Mouse (Mus musculus) heart, postnatal 25 days (tissue): ENCODE data around the gene Insig1. TPM values are rescaled to one million over a fixed set of nuclear protein-coding genes. Genes with fewer than 3 reads are reported as not detected.

ENCODE experiments used
- DNase-seq: peaks from one replicate; pipeline ENCODE4 v3.0.0; 2022; ENCODE audit warnings: low spot score
- intact Hi-C: fragments of 180-260 bp; cut with DNase I; formaldehyde crosslinking; loops from one replicate; pipeline ENCODE4 v1.15.1; 2025
- total RNA-seq, 2 experiments: library from RNA; stranded (reverse); gene quantifications; 2 replicates each; pipeline ENCODE4 v1.2.3; 2021

The Insig1 gene
- total RNA-seq, 2 experiments from 2014 or later, result 13.8 to 15.0 TPM

DNA sequence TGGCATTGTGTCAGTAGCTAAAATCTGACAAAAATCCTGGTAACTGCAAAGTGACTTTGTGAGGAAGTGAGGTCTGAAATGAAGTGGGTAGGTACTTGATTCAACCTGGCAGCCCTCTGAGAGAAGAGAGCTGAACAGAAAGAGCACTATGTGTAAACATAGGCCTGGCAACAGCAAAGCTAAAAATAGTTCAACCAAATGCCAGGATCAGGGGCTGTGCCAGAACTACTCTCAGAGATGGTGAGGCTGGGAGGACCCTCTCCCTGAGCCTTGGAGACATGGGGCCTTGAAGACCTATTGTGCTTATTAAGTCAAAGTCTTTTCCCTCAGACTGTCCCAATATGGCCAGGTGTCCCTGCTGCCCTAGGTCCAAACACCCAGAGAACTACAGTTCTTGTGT lies 10.7 kb upstream of the Insig1 start:
- intact Hi-C loops, result no loop called here
- DNase-seq, result no peak

DNA sequence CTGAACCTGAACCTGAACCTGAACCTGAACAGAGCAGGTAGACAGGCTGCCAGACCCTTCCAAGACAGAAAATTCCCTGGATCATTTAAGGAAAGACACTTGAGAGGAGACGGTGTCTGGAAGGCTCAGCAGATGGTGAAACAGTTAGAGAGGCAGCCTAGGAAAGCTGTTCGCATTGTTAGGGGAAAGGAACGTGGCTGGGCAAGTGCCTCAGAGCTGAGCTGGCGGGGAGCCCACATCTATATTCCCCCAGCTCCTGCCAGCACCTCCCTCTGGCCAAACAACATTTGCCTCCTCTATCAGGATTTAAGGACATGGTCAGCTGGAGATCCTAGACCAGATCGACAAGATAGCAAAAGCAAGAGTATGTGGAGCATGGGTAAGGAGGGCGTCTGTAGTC lies 10.2 kb upstream of the Insig1 start:
- no peak for DNase-seq
- intact Hi-C loops, result no loop called here

DNA sequence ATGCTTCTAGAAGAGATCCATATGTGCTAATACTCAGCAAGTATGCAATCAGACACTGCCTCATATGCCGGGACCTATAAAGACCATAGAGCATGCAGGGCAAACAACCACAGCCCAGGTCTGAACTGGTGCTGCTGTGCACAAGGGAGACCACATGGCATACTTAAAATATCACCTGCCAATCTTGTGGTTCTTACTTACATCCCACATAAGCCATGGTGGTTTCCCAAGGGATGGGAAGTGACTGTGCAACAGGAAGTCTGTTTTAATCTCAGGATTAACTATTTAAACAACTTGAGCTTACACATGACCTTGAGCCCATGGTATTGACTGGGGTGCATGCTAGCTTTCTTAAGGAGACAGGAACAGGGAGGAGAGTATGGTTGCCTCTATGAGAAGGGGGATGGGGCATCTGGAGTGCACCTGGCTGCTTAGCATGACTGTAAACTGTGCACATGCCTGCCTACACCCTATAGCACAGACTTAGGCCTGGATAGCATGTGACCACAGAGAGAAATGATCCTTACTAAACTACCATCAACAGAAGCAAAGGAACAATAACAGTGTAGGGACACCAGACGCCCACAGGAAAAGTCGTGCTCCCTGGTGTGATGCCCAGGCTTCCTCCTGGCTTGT lies 7.1 kb upstream of the Insig1 start:
- intact Hi-C loops, result no loop called here
- no peak for DNase-seq

DNA sequence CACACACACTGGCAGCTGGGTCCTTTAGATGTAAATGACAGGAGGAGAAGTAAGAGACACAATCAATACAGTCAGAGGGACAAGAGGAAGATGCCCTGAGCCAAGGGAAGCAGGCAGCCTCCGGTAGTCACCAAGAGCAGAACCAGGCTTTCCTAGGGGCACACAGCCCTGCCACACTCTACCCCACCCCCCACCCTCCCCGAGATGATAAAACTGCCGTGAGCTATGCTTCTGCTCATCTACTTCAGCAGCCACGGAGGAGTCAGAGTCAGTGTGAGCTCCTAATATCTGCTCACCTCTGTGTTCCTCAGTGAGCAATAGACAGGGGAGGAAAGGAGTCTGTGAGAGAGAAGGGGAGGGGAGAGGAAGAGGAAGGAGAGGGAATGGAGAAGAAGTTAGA lies 5.9 kb upstream of the Insig1 start:
- intact Hi-C loops, result no loop called here
- no peak for DNase-seq

DNA sequence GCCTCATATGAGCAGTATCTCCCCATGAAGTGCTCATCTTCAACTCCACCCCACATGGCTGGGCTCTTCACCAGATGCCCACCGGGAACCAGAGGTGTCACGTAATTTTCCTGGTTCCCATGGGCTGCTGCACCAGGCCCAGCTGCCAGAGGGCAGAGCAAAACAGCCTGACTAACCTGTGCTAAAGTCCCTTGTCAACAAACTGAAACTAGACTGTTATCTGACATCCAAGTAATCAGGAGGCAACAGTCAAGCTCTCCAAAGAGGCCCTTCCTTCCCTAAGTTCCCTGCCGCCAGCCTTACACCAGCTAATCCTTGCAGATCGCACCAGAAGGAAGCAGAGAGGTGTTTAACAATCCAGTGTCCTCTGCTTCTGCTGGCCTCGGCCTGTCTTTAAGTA lies 4.9 kb upstream of the Insig1 start:
- DNase-seq, result no peak
- intact Hi-C loops, result no loop called here

DNA sequence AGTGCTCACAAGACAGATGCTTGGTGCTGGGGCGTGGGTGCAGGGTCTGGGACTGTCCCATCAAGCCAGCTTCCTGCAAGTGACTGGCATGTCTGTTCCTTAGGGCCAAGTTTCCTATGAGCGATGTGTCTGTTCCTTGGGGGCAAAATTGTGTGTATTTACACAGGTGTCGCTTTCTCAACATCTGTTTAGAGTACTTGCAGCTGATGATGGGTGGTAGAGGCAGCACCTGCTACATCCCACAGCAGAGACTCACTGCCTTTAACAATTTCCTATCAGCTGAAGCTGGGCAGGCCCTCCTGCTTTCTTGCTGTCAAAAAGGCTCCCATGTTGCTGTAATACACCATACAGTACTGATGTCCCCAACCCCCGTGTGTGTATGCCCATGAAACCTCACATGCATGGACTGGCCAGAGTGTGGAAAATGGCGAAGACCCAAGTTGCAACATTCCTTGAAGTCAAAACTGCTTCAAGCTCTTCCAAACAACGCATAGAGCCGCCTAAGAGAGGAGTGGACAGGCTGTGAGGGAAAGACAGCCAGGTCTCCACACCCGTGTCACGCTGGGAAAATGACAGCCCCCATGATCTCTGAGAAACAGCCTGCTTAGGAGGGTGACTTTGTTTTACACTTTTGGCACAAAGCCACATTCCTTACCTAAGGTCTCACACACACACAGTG lies 875 bp upstream of the Insig1 start:
- no peak for DNase-seq

DNA sequence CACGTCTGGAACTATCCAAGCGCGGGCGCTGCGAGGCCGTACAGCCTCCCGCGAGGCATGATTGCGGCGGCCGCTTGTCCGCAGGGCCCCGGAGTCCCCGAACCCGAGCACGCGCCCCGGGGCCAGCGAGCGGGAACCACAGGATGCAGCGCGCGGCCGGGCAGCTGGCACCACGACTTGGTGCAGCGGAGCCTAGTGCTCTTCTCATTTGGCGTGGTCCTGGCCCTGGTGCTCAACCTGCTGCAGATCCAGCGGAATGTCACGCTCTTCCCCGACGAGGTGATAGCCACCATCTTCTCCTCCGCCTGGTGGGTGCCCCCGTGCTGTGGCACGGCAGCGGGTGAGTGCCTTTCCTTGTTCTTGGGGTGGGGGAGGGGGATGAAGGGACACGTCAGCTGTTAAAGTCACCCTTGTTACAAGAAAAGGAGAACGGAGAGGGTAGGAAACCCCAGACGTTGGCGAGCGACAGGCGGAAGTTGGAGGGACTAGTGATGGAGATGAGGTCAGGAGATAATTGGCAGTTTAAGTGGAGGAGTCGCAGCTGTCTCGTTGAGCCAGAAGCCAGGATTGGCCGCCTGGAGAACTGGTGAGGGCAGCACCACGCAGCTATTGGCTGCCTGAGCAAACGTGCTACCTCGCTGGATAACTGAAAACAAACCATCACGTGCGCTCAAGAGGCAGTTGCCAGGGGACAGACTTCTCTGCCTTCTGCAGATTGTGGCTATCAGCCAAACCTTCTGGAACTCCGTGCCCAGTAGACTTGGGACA lies 477 bp downstream of the Insig1 start:
- intact Hi-C loops, result loop anchor here (1.0 kb wide), 1 partner anchor 75 kb away; no protein-coding TSS in a partner anchor
- peak; percentile 68 for DNase-seq

More for the DNA sequence above, 875 bp upstream of the Insig1 start:
- intact Hi-C loops, result no loop called here

DNA sequence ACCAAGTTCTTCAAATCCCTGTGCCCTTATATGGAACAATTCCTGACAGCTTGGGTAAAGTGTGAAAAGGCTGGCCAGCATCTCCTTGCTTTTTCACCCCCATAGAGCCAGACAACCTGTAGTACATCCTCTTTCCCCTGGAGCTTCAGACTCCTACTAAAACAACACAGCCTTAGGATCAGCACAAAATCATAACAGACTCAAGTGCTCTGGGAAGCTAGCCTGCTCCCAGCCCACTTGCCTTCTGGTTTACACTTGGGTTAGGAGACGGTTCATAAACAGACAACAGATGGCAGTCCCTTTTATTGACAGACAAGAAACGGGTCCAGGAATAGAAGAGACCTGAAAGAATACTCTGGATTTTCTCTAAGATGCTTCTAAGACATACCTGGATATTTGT lies 8.3 kb downstream of the Insig1 start:
- intact Hi-C loops, result no loop called here

DNA sequence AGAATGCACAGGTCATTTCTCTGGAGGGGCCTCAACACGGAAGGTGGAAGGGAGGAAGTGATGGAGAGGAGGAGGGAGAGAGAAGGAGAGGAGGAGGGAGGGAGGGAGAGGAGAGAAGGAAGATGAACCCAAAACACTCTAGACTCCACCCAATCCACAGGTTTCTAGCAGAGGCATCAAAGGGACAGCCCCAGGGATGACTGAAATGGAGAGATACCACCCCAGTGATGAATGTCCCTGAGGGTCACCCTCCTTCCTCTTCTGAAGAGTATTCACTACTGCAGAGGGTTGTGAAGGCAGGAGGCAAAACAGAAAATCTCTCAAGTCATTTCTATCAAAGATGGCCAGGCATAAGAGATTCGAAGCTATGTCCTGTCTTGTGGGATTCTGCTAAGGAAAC lies 10.0 kb downstream of the Insig1 start:
- no peak for DNase-seq
- intact Hi-C loops, result no loop called here

More for the DNA sequence above, 8.3 kb downstream of the Insig1 start:
- no peak for DNase-seq

DNA sequence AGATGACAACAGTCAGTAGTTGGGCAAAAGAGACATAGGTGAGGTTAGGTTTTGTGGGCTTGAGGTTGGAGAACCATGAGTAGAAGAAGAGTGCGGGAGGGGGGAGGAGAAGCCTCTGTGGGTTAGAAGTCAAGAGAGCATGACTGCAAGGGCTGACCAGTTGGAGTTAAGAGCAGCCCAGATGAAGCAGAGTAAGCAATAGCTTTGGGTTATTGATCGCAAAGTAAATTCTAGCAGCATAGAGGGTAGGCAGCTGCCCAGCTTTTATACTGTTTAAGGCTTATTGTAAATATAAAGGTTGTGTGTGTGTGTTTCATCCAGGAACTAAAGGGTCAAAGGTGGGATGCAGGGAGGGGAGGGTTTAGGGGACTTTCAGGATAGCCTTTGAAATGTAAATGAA lies 10.7 kb downstream of the Insig1 start:
- intact Hi-C loops, result no loop called here
- no peak for DNase-seq

DNA sequence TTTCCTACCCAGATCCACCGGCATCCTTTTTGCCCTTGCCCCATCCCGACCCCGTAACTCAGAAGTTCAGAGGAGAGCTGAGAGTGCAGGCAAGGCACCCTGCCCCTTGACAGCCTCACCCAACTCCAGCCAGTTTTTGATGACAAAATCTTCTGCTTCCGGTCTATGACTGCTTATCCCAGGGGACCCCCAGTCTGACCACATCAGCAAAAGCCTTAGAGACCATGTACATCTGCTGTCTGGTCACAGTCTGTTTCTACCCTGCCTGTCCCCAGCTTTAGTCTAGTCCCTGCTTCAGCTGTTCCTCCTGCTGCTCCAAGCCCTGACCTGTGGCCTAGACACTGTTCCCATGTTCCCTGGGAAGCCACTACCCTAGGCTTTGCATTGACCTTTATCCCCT lies 11.1 kb downstream of the Insig1 start:
- DNase-seq, result no peak
- intact Hi-C loops, result no loop called here

DNA sequence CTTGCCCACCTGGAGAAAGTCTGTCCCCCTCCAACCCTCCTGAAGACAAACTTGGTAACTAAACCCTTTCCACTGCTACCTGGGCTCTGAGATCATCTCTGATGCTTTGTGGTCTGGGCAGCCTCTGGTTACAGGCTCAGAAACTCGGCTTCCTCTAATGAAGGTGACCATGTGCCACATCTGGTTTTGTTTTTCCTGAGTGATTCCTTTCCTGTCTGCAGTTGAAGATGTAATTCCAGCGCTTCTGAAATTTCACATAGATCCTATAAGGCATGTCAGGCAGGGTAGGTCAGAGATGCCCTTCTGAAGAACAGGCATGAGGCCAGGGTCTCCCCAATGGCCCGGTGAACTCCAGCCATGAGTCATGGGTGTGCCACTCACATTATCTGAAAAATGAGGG lies 11.6 kb downstream of the Insig1 start:
- no peak for DNase-seq
- intact Hi-C loops, result no loop called here

DNA sequence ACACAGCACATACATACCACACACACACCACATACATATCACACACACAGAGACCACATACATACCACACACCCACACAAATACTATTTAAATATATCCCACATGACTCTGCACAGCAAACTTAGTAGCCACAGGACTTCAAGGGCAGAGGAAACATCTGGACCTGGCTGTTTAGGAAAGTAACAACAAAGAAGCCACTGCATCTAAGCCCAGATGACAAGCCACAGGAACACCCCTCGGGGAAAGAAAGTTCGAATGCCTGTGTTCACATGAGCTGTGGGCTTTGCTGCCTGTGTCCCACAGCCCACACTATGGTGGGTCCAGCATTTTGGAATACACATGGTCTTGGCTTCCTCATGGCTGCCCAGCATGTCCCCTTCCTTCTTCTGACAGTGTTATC lies 13.6 kb downstream of the Insig1 start:
- intact Hi-C loops, result no loop called here
- DNase-seq, result no peak

DNA sequence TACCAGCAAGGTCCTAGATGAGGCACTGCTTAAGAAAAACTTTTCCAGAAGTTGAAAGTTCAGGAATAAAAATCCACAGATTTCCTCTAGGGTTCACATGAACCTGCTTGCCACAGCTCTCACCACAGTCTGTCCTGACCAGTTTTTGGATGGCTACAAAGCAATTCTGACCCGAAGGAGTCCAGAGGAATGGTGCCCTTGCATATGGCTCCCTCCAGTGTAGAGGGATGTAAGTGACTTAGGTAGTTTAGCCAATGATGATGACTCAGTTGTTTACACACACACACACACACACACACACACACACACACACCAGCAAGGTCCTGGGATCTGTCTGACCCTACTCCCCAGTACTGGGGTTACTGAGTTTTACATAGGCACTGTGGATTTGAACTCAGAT lies 19.4 kb downstream of the Insig1 start:
- no peak for DNase-seq
- intact Hi-C loops, result loop anchor here (10.0 kb wide), 1 partner anchor 296 kb away; the partner anchor contains the start of gene Paxip1

DNA sequence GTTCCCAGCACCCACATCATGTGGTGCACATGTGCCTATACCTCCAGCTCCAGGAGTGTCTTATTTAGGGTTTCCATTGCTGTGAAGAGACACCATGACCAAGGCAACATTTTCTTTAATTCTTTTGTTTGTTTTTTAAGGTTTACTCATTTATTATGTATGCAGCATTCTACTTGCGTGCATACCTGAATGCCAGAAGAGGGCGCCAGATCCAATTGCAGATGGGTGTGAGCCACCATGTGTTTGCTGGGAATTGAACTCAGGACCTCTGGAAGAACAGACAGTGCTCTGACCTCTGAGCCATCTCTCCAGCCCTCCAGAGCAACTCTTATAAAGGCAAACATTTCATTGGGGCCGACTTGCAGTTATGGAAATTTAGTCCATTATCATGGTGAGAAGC lies 21.2 kb downstream of the Insig1 start:
- DNase-seq, result no peak
- intact Hi-C loops, result loop anchor here (10.0 kb wide), 1 partner anchor 298 kb away; the partner anchor contains the start of gene Paxip1

DNA sequence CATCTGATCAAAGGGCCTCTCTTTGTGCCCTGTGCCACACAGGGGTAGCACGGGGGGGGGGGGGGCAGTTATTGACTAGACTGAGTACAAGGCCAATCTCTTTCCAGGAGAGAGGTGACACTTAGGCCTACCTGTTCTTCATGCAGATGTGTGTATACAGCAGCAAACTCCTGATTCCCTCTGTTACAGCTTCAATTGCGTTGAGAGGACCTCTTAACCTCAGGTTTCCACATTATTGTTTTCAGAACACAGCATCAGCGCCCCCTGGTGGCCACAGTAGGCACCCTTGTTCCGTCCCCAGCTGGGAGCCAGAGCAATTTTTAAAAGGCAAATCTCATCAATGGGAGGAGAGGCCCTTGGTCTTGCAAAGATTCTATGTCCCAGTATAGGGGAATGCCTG lies 22.7 kb downstream of the Insig1 start:
- peak; percentile 38 for DNase-seq
- intact Hi-C loops, result loop anchor here (1.0 to 10.0 kb wide), 4 partner anchors 63 to 299 kb away; partner anchors contain the start of gene Paxip1

DNA sequence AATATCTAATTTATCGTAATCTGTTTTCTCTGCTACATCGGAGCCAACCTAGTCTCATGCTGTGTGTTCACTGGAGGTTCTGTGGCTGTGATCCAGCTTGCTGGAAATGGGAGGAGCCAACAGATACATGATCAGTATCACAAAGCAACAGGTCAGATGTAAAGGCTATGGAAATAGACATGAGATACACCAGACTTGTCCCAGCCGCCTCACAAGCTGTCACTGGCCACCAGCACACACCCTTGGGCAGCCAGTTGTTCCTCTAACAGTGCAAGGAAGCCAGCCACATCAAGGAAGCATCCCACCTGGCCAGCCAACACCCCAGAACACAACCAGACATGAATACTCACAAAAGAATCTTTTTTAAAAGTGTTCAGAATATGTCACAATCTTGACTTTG lies 23.2 kb downstream of the Insig1 start:
- intact Hi-C loops, result loop anchor here (1.0 to 10.0 kb wide), 4 partner anchors 64 to 300 kb away; partner anchors contain the start of gene Paxip1
- no peak for DNase-seq

DNA sequence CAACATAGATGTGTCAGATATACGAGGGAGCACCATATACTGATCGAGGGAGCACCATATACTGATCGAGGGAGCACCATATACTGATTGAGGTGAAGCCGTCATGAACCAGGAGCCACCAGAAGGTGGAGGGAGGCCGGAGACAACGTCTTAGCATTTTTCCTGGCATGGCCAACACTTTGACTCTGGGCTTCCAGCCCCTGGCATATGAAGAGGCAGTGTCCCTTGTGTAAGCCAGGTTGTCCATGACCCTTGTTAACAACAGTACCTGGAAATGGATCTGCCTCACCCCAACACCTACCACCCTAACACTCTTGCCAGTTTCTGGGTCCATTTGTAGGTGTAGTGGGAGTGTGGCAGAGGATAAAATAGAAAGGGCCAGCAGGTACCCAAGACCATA lies 23.7 kb downstream of the Insig1 start:
- intact Hi-C loops, result loop anchor here (1.0 to 10.0 kb wide), 4 partner anchors 64 to 300 kb away; partner anchors contain the start of gene Paxip1
- no peak for DNase-seq

DNA sequence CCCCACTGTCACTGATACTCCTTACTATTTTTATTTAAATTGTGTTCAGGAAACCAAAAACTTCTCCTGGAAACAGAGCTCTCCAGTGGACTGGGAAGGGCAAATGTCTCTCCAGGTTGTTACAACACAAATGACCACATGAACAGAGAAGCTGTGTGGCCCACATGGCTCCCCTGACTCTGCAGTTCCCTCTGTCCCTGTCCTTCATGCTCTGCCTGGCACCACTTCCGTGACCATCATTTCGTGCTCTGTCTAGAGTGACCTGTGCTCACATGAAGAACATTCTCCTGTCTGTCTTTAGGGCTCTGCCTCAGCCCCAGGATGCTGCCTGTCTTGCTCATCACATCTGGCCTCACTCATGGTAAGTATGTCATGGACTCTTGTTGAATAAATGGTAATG lies 24.5 kb downstream of the Insig1 start:
- DNase-seq, result no peak
- intact Hi-C loops, result loop anchor here (2.0 to 10.0 kb wide), 3 partner anchors 65 to 301 kb away; partner anchors contain the start of gene Paxip1

DNA sequence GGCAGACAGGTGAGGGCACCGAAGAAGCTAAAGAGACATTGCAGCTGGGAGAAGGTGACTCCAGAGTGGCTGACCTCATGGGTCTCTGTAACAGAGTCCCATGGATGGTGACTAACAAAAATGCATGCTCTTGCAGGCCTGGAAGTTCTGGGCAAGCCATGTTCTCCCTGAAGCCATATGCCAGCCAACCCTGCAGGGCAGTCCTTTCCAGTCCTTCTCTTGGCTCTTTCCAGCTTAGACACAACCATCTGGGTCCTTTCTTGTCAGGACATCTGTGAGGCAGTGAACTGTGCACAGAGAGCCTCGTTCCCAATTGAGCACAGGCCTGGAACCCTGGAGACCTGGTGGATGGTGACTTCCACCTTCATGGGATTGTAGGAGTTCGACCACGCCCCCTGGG lies 35.8 kb downstream of the Insig1 start:
- DNase-seq, result no peak

DNA sequence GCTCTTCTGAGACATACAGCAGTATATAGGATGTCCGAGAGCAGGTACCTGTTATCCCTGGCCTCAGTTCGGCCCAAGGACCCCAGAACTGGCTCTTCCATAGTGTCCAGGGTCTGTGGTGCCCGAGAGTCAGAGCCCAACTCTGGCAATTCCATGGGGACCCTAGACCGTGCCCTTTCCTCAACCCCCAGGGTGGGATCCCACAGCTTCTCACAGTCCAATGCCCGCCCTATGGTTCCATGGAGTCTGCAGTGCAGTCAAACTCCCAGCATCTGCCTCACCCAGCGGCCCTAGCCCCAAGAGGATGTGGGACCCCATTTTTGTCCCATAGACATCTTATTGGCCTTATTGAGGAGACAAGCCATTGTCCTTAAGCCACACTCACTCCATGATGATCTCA lies 36.8 kb downstream of the Insig1 start:
- no peak for DNase-seq
- intact Hi-C loops, result no loop called here

More for the DNA sequence above, 35.8 kb downstream of the Insig1 start:
- intact Hi-C loops, result no loop called here
